Mouse (Mus musculus) liver, adult 2 months (tissue): ENCODE measurements around the gene Ift43.

Experiments
- CTCF ChIP-seq: fragments of 200-500 bp; IDR thresholded peaks from 2 replicates; pipeline ENCODE4 v1.5.1; 2011; ENCODE audit warnings: low read depth, low read length, control low read depth
- POLR2A ChIP-seq: fragments of 200-500 bp; IDR thresholded peaks from 2 replicates; pipeline ENCODE4 v1.6.1; 2011; ENCODE audit warnings: low read length, control low read depth; ENCODE audit not compliant: insufficient read depth; ENCODE audit errors: extremely low read depth

DNA sequence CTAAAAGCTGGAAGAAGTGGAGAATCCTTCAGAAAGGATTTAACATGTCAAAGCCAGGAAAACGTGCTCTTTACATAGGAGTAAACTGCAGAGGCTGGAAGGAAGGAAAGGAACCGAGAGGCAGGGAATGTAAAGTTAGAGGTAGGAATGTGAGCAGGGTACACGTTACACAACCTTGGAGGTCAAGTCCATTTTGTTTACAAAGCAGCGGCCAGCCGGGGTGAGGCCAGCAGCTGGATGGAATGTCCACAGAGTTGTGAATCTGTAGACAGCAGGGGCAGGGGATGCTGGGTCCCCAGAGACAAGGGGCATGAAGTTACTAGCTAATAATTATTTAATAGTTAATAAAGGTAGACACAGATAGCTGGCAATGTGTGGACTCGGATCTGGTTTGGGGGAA, 45.8 kb downstream of the Ift43 start:
- no peak for TF ChIP-seq CTCF
- TF ChIP-seq POLR2A, result no peak
